Mouse (Mus musculus) left cerebral cortex, postnatal 14 days (tissue): ENCODE results near the gene Kcnip1. TPM values are rescaled to one million over a fixed set of nuclear protein-coding genes. Genes with fewer than 3 reads are reported as not detected.
A peak's percentile ranks its signal among the peaks of the same experiment; 100 is the strongest.

Source experiments
- DNase-seq, 2 experiments: peaks; one replicate each; pipeline ENCODE4 v3.0.0; 2021 to 2022; ENCODE audit warnings: low spot score in 2 of 2, mixed read lengths in 1 of 2
- intact Hi-C: fragments of 180-260 bp; cut with DNase I; formaldehyde crosslinking; loops from one replicate; pipeline ENCODE4 v1.15.1; 2025
- total RNA-seq, 2 experiments: library from RNA; stranded (reverse); gene quantifications; 2 replicates each; pipeline ENCODE4 v1.2.3; 2021

Kcnip1 gene
- total RNA-seq, 2 experiments from 2014 or later: 38.1 to 39.6 TPM

GRCm38 (mm10) chr11:33919826-33920225, 73.1 kb downstream of the Kcnip1 start:
- intact Hi-C loops: loop anchor here (10.0 kb wide), 1 partner anchor 295 kb away; no protein-coding TSS in a partner anchor

GRCm38 (mm10) chr11:33918424-33918823, 74.5 kb downstream of the Kcnip1 start:
- intact Hi-C loops: no loop called here

More at GRCm38 (mm10) chr11:33919826-33920225, 73.1 kb downstream of the Kcnip1 start:
- DNase-seq: no peak

GRCm38 (mm10) chr11:33917574-33917973, 75.4 kb downstream of the Kcnip1 start:
- peak; percentile 78 to 83 for DNase-seq
- intact Hi-C loops: loop anchor here (1.0 kb wide), 2 partner anchors 184 to 192 kb away; no protein-coding TSS in a partner anchor

More at GRCm38 (mm10) chr11:33918424-33918823, 74.5 kb downstream of the Kcnip1 start:
- DNase-seq: no peak

GRCm38 (mm10) chr11:33914216-33914615, 78.7 kb downstream of the Kcnip1 start:
- no peak for DNase-seq
- intact Hi-C loops: no loop called here

GRCm38 (mm10) chr11:33913061-33913460, 79.9 kb downstream of the Kcnip1 start:
- no peak for DNase-seq
- intact Hi-C loops: no loop called here

- no peak for DNase-seq
- intact Hi-C loops: no loop called here
Observed at GRCm38 (mm10) chr11:33912151-33912571, 80.8 kb downstream of the Kcnip1 start.

GRCm38 (mm10) chr11:33910982-33911381, 82.0 kb downstream of the Kcnip1 start:
- no peak for DNase-seq
- intact Hi-C loops: no loop called here

- DNase-seq: no peak
- intact Hi-C loops: no loop called here
Observed at GRCm38 (mm10) chr11:33908360-33909175, 84.4 kb downstream of the Kcnip1 start.

GRCm38 (mm10) chr11:33903494-33903893, 89.5 kb downstream of the Kcnip1 start:
- no peak for DNase-seq

GRCm38 (mm10) chr11:33902377-33902776, 90.6 kb downstream of the Kcnip1 start:
- no peak for DNase-seq

More at GRCm38 (mm10) chr11:33903494-33903893, 89.5 kb downstream of the Kcnip1 start:
- intact Hi-C loops: no loop called here

GRCm38 (mm10) chr11:33901783-33902182, 91.2 kb downstream of the Kcnip1 start:
- DNase-seq: no peak
- intact Hi-C loops: no loop called here

More at GRCm38 (mm10) chr11:33902377-33902776, 90.6 kb downstream of the Kcnip1 start:
- intact Hi-C loops: no loop called here

GRCm38 (mm10) chr11:33891084-33891483, 101.9 kb downstream of the Kcnip1 start:
- DNase-seq: no peak
- intact Hi-C loops: no loop called here

- intact Hi-C loops: no loop called here
Observed at GRCm38 (mm10) chr11:33890382-33890781, 102.6 kb downstream of the Kcnip1 start.

GRCm38 (mm10) chr11:33887660-33888059, 105.3 kb downstream of the Kcnip1 start:
- no peak for DNase-seq
- intact Hi-C loops: no loop called here

More at GRCm38 (mm10) chr11:33890382-33890781, 102.6 kb downstream of the Kcnip1 start:
- DNase-seq: no peak

GRCm38 (mm10) chr11:33885981-33886380, 107.0 kb downstream of the Kcnip1 start:
- intact Hi-C loops: no loop called here
- DNase-seq: no peak

- no peak for DNase-seq
- intact Hi-C loops: no loop called here
Observed at GRCm38 (mm10) chr11:33882731-33883328, 110.1 kb downstream of the Kcnip1 start.

GRCm38 (mm10) chr11:33874925-33875324, 118.0 kb downstream of the Kcnip1 start:
- DNase-seq: no peak
- intact Hi-C loops: no loop called here

- intact Hi-C loops: no loop called here
- DNase-seq: no peak
Observed at GRCm38 (mm10) chr11:33873071-33873781, 119.7 kb downstream of the Kcnip1 start.

GRCm38 (mm10) chr11:33872716-33873048, 120.3 kb downstream of the Kcnip1 start:
- DNase-seq: no peak
- intact Hi-C loops: no loop called here
